Mouse (Mus musculus) liver, postnatal 0 days (tissue): ENCODE measurements around the gene Mapk12. TPM values are rescaled to one million over a fixed set of nuclear protein-coding genes. Genes with fewer than 3 reads are reported as not detected.

Experiments used
- ATAC-seq: fragments of 200-750 bp; cut with Nextera tagmentation; 2 replicates; pipeline ENCODE4 v1.8.0; 2017; ENCODE audit warnings: mild to moderate bottlenecking, moderate library complexity
- DNase-seq: peaks from one replicate; pipeline ENCODE4 v3.0.0-alpha.2; 2016
- H3K27ac ChIP-seq: fragments of 300-500 bp; sonication (generic); 2 replicates; pipeline ENCODE4 v1.5.1; 2014; ENCODE audit warnings: antibody characterized with exemption, moderate library complexity, mild to moderate bottlenecking, low read depth
- H3K27me3 ChIP-seq: fragments of 300-500 bp; sonication (generic); 2 replicates; pipeline ENCODE4 v1.6.1; 2014; ENCODE audit warnings: low read length, control low read depth, mixed read lengths; ENCODE audit not compliant: insufficient read depth
- H3K36me3 ChIP-seq: fragments of 300-500 bp; sonication (generic); replicated peaks from 2 replicates; pipeline ENCODE4 v1.6.1; 2014; ENCODE audit warnings: mild to moderate bottlenecking, control low read depth, low read length, moderate library complexity, mixed read lengths; ENCODE audit not compliant: insufficient read depth
- H3K4me1 ChIP-seq: fragments of 300-500 bp; sonication (generic); 2 replicates; pipeline ENCODE4 v1.6.1; 2014; ENCODE audit warnings: antibody characterized with exemption, mild to moderate bottlenecking, control low read depth; ENCODE audit not compliant: insufficient read depth
- H3K4me2 ChIP-seq: fragments of 300-500 bp; sonication (generic); 2 replicates; pipeline ENCODE4 v1.6.1; 2014; ENCODE audit warnings: low read depth, mild to moderate bottlenecking, low read length, moderate library complexity, mixed read lengths
- H3K4me3 ChIP-seq: fragments of 300-500 bp; sonication (generic); 2 replicates; pipeline ENCODE4 v1.5.1; 2014; ENCODE audit warnings: low read depth, low read length
- H3K9ac ChIP-seq: fragments of 300-500 bp; sonication (generic); replicated peaks from 2 replicates; pipeline ENCODE4 v1.6.1; 2014; ENCODE audit warnings: mild to moderate bottlenecking, moderate library complexity
- H3K9me3 ChIP-seq: fragments of 300-500 bp; sonication (generic); 2 replicates; pipeline ENCODE4 v1.6.1; 2016; ENCODE audit warnings: mild to moderate bottlenecking, control low read depth, low read length, mixed read lengths
- CTCF ChIP-seq: sonication (generic); IDR thresholded peaks from 2 replicates; pipeline ENCODE4 v1.5.1; 2016; ENCODE audit warnings: antibody characterized with exemption, low read depth
- EP300 ChIP-seq: IDR thresholded peaks from 2 replicates; pipeline ENCODE4 v1.6.1; 2016; ENCODE audit warnings: antibody characterized with exemption, low read depth, mild to moderate bottlenecking
- WGBS: fragments of 180-500 bp; shearing (Covaris S2); extraction: QIAGEN DNeasy Blood & Tissue Kit; methylation state at CpG from one replicate; pipeline ENCODE4 v1.1.7; 2014; ENCODE audit not compliant: insufficient replicate concordance; 5-methylcytosine and 5-hydroxymethylcytosine counted together
- polyA plus RNA-seq: library from polyadenylated mRNA; unstranded; fragments of >200 nt; fragmentation: Nextera tagmentation; extraction: Ambion mirVana; gene quantifications from 2 replicates; pipeline ENCODE4 v1.2.1, GENCODE M21; 2015

The Mapk12 gene
- polyA plus RNA-seq, 1 experiment from 2014 or later, result 2.4 TPM

DNA sequence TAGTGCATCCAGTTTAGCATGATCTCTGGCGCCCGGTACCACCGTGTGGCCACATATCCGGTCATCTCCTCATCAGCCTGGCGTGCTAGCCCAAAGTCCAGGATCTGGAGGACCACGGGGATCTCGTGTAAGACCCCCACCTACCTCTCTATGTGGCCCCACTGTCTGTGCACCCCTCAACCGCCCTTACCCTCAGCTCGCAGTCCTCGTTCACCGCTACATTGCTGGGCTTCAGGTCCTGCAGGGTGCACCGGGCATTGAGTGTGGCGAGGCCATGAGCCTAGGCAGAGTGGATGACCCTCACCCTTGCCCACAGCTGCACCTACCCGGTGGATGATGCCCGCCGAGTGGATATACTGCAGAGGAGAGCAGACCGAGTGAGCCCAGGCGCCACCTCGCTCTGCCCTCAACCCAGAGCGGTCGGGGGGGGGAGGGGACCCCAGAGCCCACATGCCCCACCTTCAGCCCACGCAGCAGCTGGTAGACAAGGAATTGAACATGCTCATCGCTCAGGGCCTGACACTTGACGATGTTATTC lies 5.4 kb upstream of the Mapk12 start:
- DNase-seq, result no peak
- Histone ChIP-seq H3K4me3 (no peak overlapping the region), H3K4me1 (peaks cover 11% of the 10 kb centered on the region), H3K4me2 (no peak overlapping the region), H3K9ac (no peak overlapping the region), H3K27me3 (peaks cover 84% of the 10 kb centered on the region), H3K36me3 (no peaks in the 10 kb centered on the region), H3K27ac (no peak overlapping the region), H3K9me3 (no peaks in the 10 kb centered on the region)
- ATAC-seq, result no peak
- 67% methylated on average over 24 of the region's 24 CpGs for WGBS
- no peak for TF ChIP-seq CTCF
- TF ChIP-seq EP300, result no peak

DNA sequence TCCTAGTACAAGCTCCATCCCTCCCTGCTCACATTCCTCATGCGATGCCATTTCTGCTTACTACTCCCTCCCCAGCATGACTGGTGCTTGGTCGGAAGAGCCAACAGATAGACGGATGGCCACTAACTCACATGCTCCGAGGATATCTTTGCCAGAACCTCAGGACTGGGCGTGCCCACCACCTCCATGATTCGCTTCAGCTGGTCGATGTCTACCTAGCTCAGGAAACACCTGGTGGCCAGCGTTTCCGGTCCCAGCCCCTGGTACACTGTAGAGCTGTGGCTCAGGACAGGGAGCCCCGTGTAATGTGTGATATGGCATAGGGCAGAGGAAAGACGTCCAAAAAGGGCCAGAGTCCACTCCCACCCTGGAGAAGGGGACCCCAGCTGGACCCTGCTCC lies 4.5 kb upstream of the Mapk12 start:
- H3K9ac ChIP-seq, result no peak overlapping the region
- H3K27me3 ChIP-seq, result peaks cover 89% of the 10 kb centered on the region
- no peak overlapping the region for H3K27ac ChIP-seq
- H3K36me3 ChIP-seq, result no peaks in the 10 kb centered on the region
- DNase-seq, result no peak
- H3K4me2 ChIP-seq, result no peak overlapping the region
- H3K9me3 ChIP-seq, result no peaks in the 10 kb centered on the region
- H3K4me3 ChIP-seq, result no peak overlapping the region
- WGBS, result 55% methylated on average over 11 of the region's 11 CpGs
- peaks cover 18% of the 10 kb centered on the region for H3K4me1 ChIP-seq
- no peak for ATAC-seq
- TF ChIP-seq EP300 (no peak), CTCF (no peak)

DNA sequence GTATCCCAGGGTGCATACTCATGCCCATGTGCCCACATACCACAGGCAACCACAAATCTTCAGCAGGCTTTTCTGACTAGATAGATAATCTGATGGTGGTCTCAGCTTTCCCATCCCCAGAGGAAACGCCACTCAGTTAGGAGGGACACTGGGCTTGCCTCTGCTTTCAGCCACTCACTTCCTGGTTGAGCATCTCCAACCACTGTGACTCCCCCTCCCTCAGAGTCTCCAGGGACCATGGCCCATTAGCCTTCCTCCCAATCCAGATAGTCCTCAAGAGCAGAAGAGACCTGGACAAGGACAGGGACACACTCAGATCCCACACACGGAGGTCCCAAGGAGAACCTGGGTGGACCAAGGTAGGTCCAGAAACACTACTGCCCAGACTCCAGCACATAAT lies 2.6 kb upstream of the Mapk12 start:
- Histone ChIP-seq H3K9ac (no peak overlapping the region), H3K36me3 (no peaks in the 10 kb centered on the region), H3K9me3 (no peaks in the 10 kb centered on the region), H3K4me1 (peaks cover 14% of the 10 kb centered on the region), H3K27ac (no peak overlapping the region), H3K4me2 (no peak overlapping the region), H3K27me3 (peaks cover 89% of the 10 kb centered on the region), H3K4me3 (no peak overlapping the region)
- ATAC-seq (no peak), DNase-seq (no peak)
- TF ChIP-seq CTCF (no peak), EP300 (no peak)
- 38% methylated on average over 2 of the region's 2 CpGs for WGBS

DNA sequence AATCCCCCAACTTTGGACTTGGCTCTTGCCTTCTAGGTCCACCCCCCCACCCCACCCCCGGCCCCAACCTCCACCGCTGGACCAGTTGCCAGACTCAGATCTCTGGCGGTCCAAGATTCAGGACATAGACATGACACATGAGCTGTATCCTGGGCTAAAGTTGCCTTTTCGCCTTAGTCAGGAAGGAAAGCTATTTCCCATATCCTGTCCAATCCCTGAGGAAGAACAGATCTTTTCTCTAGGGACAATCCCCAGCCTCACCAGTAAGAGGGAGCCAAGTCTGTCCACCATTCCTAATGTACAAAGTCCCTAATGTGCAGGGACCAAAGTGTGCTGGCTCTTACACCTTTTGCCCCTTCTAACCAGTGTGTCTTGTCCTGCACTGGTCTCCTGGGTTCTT lies 1.4 kb upstream of the Mapk12 start:
- Histone ChIP-seq H3K27me3 (peaks cover 86% of the 10 kb centered on the region), H3K4me1 (peaks cover 14% of the 10 kb centered on the region), H3K27ac (no peak overlapping the region), H3K9ac (no peak overlapping the region), H3K4me2 (no peak overlapping the region), H3K9me3 (no peaks in the 10 kb centered on the region), H3K36me3 (no peaks in the 10 kb centered on the region), H3K4me3 (no peak overlapping the region)
- no peak for DNase-seq
- WGBS, result 37% methylated on average over 4 of the region's 4 CpGs
- ATAC-seq, result no peak
- TF ChIP-seq EP300 (no peak), CTCF (no peak)

DNA sequence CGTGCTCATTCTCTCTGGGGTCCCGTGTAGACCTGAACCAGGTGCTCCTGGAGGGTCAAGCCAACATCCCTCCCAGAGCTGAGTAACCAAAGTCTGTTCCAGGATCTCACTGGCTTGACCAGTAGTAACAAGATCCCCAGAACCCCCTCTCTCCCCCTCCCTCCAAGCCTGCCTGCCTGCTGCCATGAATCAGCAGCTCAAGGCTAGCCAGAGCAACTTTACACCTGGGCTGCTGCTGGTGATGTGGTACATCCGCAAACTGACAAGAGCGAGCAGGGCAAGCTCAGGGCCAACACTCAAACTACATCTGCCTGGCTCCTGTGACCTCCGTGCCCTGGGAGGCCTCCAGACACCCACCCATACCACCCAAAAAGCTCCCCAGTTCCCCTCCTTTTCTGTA lies 940 bp upstream of the Mapk12 start:
- no peak overlapping the region for H3K4me2 ChIP-seq
- H3K36me3 ChIP-seq, result no peaks in the 10 kb centered on the region
- H3K4me3 ChIP-seq, result no peak overlapping the region
- H3K27me3 ChIP-seq, result peaks cover 83% of the 10 kb centered on the region
- no peak for TF ChIP-seq CTCF
- no peak for TF ChIP-seq EP300
- ATAC-seq (no peak), DNase-seq (no peak)
- H3K27ac ChIP-seq, result no peak overlapping the region
- no peaks in the 10 kb centered on the region for H3K9me3 ChIP-seq
- no peak overlapping the region for H3K9ac ChIP-seq
- H3K4me1 ChIP-seq, result peaks cover 12% of the 10 kb centered on the region
- WGBS, result 23% methylated on average over 5 of the region's 5 CpGs

DNA sequence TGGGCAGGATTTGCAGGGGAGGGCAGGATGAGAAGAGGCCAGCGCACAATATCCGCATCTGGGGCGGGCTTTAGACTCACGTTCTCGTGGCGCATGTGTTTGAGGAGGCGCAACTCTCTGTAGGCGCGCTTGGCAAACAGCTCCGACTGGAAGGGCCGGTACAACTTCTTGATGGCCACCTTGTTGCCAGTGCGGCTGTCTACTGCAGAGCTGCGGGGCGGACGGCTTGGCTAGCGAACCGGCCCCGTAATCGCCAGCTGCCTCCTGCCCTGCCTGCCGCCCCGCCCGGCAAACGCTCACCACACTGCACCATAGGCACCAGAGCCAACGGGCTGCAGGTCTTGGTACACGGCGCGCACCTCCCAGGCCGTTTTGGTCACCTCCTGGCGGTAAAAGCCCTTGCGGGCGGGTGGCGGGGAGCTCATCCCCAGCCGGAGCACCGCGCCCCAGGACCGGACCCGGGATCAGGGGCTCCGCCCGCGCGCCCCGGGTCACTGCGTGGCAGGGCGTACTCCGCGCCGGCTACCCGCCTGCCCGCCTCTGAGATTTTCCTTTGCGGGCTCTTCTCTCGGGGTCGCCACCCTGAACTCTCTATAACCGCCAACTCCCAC lies 350 bp downstream of the Mapk12 start:
- WGBS, result under 1% methylated on average over 50 of the region's 53 CpGs
- no peaks in the 10 kb centered on the region for H3K9me3 ChIP-seq
- peaks cover 75% of the 10 kb centered on the region for H3K27me3 ChIP-seq
- ATAC-seq, result peak; percentile 23; the same call in 1 of the 2 replicates
- H3K4me2 ChIP-seq, result peak overlapping the region; percentile 67
- H3K27ac ChIP-seq, result no peak overlapping the region
- peaks cover 12% of the 10 kb centered on the region for H3K4me1 ChIP-seq
- H3K9ac ChIP-seq, result peak overlapping the region; percentile 30; the same call in 1 of the 2 replicates
- no peak for DNase-seq
- H3K4me3 ChIP-seq, result peak overlapping the region; percentile 47
- TF ChIP-seq CTCF, result no peak
- no peak for TF ChIP-seq EP300
- H3K36me3 ChIP-seq, result no peaks in the 10 kb centered on the region
